In genomic region chr15:81796228-81796627, GRCm38 (mm10) we compare ENCODE assay signal across 8 mouse cellular contexts. TPM values are rescaled to one million over a fixed set of nuclear protein-coding genes. Genes with fewer than 3 reads are reported as not detected.
DNase-seq lines count a peak whose midpoint lies in the region; ATAC-seq lines count a peak whose summit lies in the region.
"Had no signal": no experiment of that assay in that cellular context is flagged by ENCODE, and none has a peak within 500 bp of the region (broad histone marks: within the 10 kb centered on the region; RNA-seq: fewer than 3 reads in every experiment).

No protein-coding gene starts in this region.

- H3K4me2 ChIP-seq in liver, embryonic 16.5 days (ENCODE audit: low read depth, low read length) = no peak overlapping the region
- no peak overlapping the region for H3K4me2 ChIP-seq in neural tube, embryonic 14.5 days (ENCODE audit: low read depth, low read length)
- H3K4me2 ChIP-seq: limb, embryonic 15.5 days had no signal

- H3K27ac ChIP-seq in liver, embryonic 16.5 days (ENCODE audit: low read length) = no peak overlapping the region
- no peak overlapping the region for H3K27ac ChIP-seq in embryonic facial prominence, embryonic 10.5 days (replicated peaks)
- no peak overlapping the region for H3K27ac ChIP-seq in neural tube, embryonic 14.5 days (ENCODE audit: low read depth, low read length)
- H3K27ac ChIP-seq: limb, embryonic 15.5 days had no signal

- H3K27me3 ChIP-seq in liver, embryonic 16.5 days (ENCODE audit: control insufficient read depth, insufficient read depth, low read depth, low read length) = no peaks in the 10 kb centered on the region
- no peaks in the 10 kb centered on the region for H3K27me3 ChIP-seq in embryonic facial prominence, embryonic 10.5 days (replicated peaks; ENCODE audit: low read depth, poor library complexity, severe bottlenecking)
- H3K27me3 ChIP-seq in neural tube, embryonic 14.5 days (ENCODE audit: control insufficient read depth, insufficient read depth, low read length) = no peaks in the 10 kb centered on the region
- H3K27me3 ChIP-seq: limb, embryonic 15.5 days had no signal

- H3K9ac ChIP-seq in liver, embryonic 16.5 days (ENCODE audit: low read depth, low read length) = no peak overlapping the region
- H3K9ac ChIP-seq in neural tube, embryonic 14.5 days (replicated peaks; ENCODE audit: low read depth, low read length) = no peak overlapping the region
- H3K9ac ChIP-seq: limb, embryonic 15.5 days had no signal

- H3K9me3 ChIP-seq in liver, embryonic 16.5 days (replicated peaks; ENCODE audit: control insufficient read depth, low read length) = no peaks in the 10 kb centered on the region
- no peaks in the 10 kb centered on the region for H3K9me3 ChIP-seq in embryonic facial prominence, embryonic 10.5 days
- no peaks in the 10 kb centered on the region for H3K9me3 ChIP-seq in neural tube, embryonic 14.5 days (ENCODE audit: control insufficient read depth, low read length)
- H3K9me3 ChIP-seq: limb, embryonic 15.5 days had no signal

- H3K36me3 ChIP-seq in liver, embryonic 16.5 days (ENCODE audit: control insufficient read depth, insufficient read depth) = peaks cover 4% of the 10 kb centered on the region; the same call in 1 of the 2 replicates
- H3K36me3 ChIP-seq in embryonic facial prominence, embryonic 10.5 days (replicated peaks) = peaks cover 61% of the 10 kb centered on the region
- H3K36me3 ChIP-seq in neural tube, embryonic 14.5 days (ENCODE audit: control insufficient read depth, insufficient read depth, low read length) = peaks cover 39% of the 10 kb centered on the region

- peak; percentile 50; the same call in 1 of the 2 replicates for ATAC-seq in liver, embryonic 16.5 days (ENCODE audit: low read depth)
- ATAC-seq in neural tube, embryonic 14.5 days (ENCODE audit: low read depth) = peak; percentile 33; the same call in 1 of the 2 replicates

- H3K4me3 ChIP-seq in liver, embryonic 16.5 days (ENCODE audit: low read depth, low read length) = no peak overlapping the region
- H3K4me3 ChIP-seq in embryonic facial prominence, embryonic 10.5 days = no peak overlapping the region
- no peak overlapping the region for H3K4me3 ChIP-seq in neural tube, embryonic 14.5 days (ENCODE audit: low read depth, low read length)
- H3K4me3 ChIP-seq: limb, embryonic 15.5 days had no signal

- 62% methylated on average over 3 of the region's 3 CpGs for WGBS in liver, embryonic 16.5 days (ENCODE audit: insufficient replicate concordance)
- 62% methylated on average over 3 of the region's 3 CpGs for WGBS in embryonic facial prominence, embryonic 10.5 days
- 77% methylated on average over 3 of the region's 3 CpGs for whole genome bisulfite sequencing in neural tube, embryonic 14.5 days

- peaks cover 5% of the 10 kb centered on the region for H3K4me1 ChIP-seq in liver, embryonic 16.5 days (ENCODE audit: control insufficient read depth, low read depth, low read length)
- 0 out of 2 replicates have a peak, but pooled peaks cover 3% of the 10 kb centered on the region for H3K4me1 ChIP-seq in embryonic facial prominence, embryonic 10.5 days
- no peaks in the 10 kb centered on the region for H3K4me1 ChIP-seq in neural tube, embryonic 14.5 days (ENCODE audit: control insufficient read depth, insufficient read depth, low read length)
- H3K4me1 ChIP-seq: limb, embryonic 15.5 days had no signal

- DNase-seq in liver = no peak
- peak; percentile 32 for DNase-seq in embryonic facial prominence, embryonic 10.5 days (ENCODE audit: low spot score)
- peak; percentile 80 for DNase-seq in kidney, adult 9 months
- no peak for DNase-seq in cerebellum, postnatal 14 days
- no peak for DNase-seq in layer of hippocampus, adult 18-20 months (ENCODE audit: low spot score in 2 of 2)

RNA-seq across cellular contexts. Expression of gene Tef, which starts 6.0 kb away (rescaled TPM):
- polyA plus RNA-seq in liver, embryonic 16.5 days (2015; fragmentation: Nextera tagmentation; extraction: Ambion mirVana) = 6.3 and 9.2 TPM in 2 replicates
- 15.9 and 16.0 TPM in 2 replicates for polyA plus RNA-seq in embryonic facial prominence, embryonic 10.5 days (2016; fragmentation: Nextera tagmentation; extraction: Ambion mirVana)
- 17.9 and 19.3 TPM in 2 replicates for polyA plus RNA-seq in neural tube, embryonic 14.5 days (2014; fragmentation: Nextera tagmentation; extraction: Ambion mirVana)
- 100 to 1,000 TPM; 293 to 297 TPM for total RNA-seq in layer of hippocampus, adult 18-20 months (2021)

RNA-seq across cellular contexts. Expression of gene Rangap1, which starts 50.9 kb away (rescaled TPM):
- polyA plus RNA-seq in liver, embryonic 16.5 days (2015; fragmentation: Nextera tagmentation; extraction: Ambion mirVana) = 63.6 and 67.3 TPM in 2 replicates
- polyA plus RNA-seq in embryonic facial prominence, embryonic 10.5 days (2016; fragmentation: Nextera tagmentation; extraction: Ambion mirVana) = 161 and 173 TPM in 2 replicates
- 105 and 117 TPM in 2 replicates for polyA plus RNA-seq in neural tube, embryonic 14.5 days (2014; fragmentation: Nextera tagmentation; extraction: Ambion mirVana)
- total RNA-seq in layer of hippocampus, adult 18-20 months (2021) = 100 to 1,000 TPM; 158 to 167 TPM

RNA-seq across cellular contexts. Expression of gene Zc3h7b, which starts 51.4 kb away (rescaled TPM):
- 4.1 and 4.6 TPM in 2 replicates for polyA plus RNA-seq in liver, embryonic 16.5 days (2015; fragmentation: Nextera tagmentation; extraction: Ambion mirVana)
- polyA plus RNA-seq in embryonic facial prominence, embryonic 10.5 days (2016; fragmentation: Nextera tagmentation; extraction: Ambion mirVana) = 50.3 and 52.0 TPM in 2 replicates
- 49.6 and 72.6 TPM in 2 replicates for polyA plus RNA-seq in neural tube, embryonic 14.5 days (2014; fragmentation: Nextera tagmentation; extraction: Ambion mirVana)
- total RNA-seq in layer of hippocampus, adult 18-20 months (2021) = 100 to 1,000 TPM; 154 to 159 TPM

Comparison
In these comparisons a context has a peak if more than half of its experiments do, and no peak if none do; other contexts are left out.
1. DNase-seq: peak in embryonic facial prominence, embryonic 10.5 days (single experiment) and kidney, adult 9 months (single experiment); none in liver (single experiment), cerebellum, postnatal 14 days (0 of 2) and layer of hippocampus, adult 18-20 months (0 of 2).